Mouse (Mus musculus): ENCODE results near the gene Srd5a3. TPM values are rescaled to one million over a fixed set of nuclear protein-coding genes. Genes with fewer than 3 reads are reported as not detected.

Gene Srd5a3
- polyA plus RNA-seq, 1 experiment, result 7.8 TPM

- no peak overlapping the region for H3K4me3 ChIP-seq (ENCODE audit: control insufficient read depth, low read depth, low read length)
- no peaks in the 10 kb centered on the region for H3K27me3 ChIP-seq (ENCODE audit: control insufficient read depth, insufficient read depth, low read length)
- no peak for TF ChIP-seq CTCF (IDR thresholded peaks at IDR 0.05; ENCODE audit: control insufficient read depth, insufficient read depth, insufficient replicate concordance, low read depth, low read length)
- no peak for TF ChIP-seq POLR2A (IDR thresholded peaks at IDR 0.05; ENCODE audit: control insufficient read depth, low read depth, low read length)
- no peaks in the 10 kb centered on the region for H3K4me1 ChIP-seq (ENCODE audit: control insufficient read depth, insufficient read depth, low read length)
- no peaks in the 10 kb centered on the region for H3K36me3 ChIP-seq (ENCODE audit: control insufficient read depth, insufficient read depth, low read length)
- no peak overlapping the region for H3K27ac ChIP-seq (ENCODE audit: control insufficient read depth, insufficient read depth, low read depth, low read length)
Observed at GRCm38 (mm10) chr5:76163828-76164390, 23.8 kb downstream of the Srd5a3 start.

- Histone ChIP-seq H3K27me3 (ENCODE audit: control insufficient read depth, insufficient read depth, low read length) (no peaks in the 10 kb centered on the region), H3K36me3 (ENCODE audit: control insufficient read depth, insufficient read depth, low read length) (no peaks in the 10 kb centered on the region), H3K4me1 (ENCODE audit: control insufficient read depth, insufficient read depth, low read length) (no peaks in the 10 kb centered on the region), H3K4me3 (ENCODE audit: control insufficient read depth, low read depth, low read length) (no peak overlapping the region), H3K27ac (ENCODE audit: control insufficient read depth, insufficient read depth, low read depth, low read length) (no peak overlapping the region)
- TF ChIP-seq POLR2A (IDR thresholded peaks at IDR 0.05; ENCODE audit: control insufficient read depth, low read depth, low read length), result no peak
- TF ChIP-seq CTCF (IDR thresholded peaks at IDR 0.05; ENCODE audit: control insufficient read depth, insufficient read depth, insufficient replicate concordance, low read depth, low read length), result no peak
Observed at GRCm38 (mm10) chr5:76164827-76165226, 24.8 kb downstream of the Srd5a3 start.

GRCm38 (mm10) chr5:76170522-76170921 lies 30.5 kb downstream of the Srd5a3 start:
- Histone ChIP-seq H3K27ac (ENCODE audit: control insufficient read depth, insufficient read depth, low read depth, low read length) (no peak overlapping the region), H3K4me3 (ENCODE audit: control insufficient read depth, low read depth, low read length) (no peak overlapping the region), H3K27me3 (ENCODE audit: control insufficient read depth, insufficient read depth, low read length) (no peaks in the 10 kb centered on the region), H3K4me1 (ENCODE audit: control insufficient read depth, insufficient read depth, low read length) (no peaks in the 10 kb centered on the region), H3K36me3 (ENCODE audit: control insufficient read depth, insufficient read depth, low read length) (no peaks in the 10 kb centered on the region)
- TF ChIP-seq CTCF (IDR thresholded peaks at IDR 0.05; ENCODE audit: control insufficient read depth, insufficient read depth, insufficient replicate concordance, low read depth, low read length) (no peak), POLR2A (IDR thresholded peaks at IDR 0.05; ENCODE audit: control insufficient read depth, low read depth, low read length) (no peak)

- H3K4me3 ChIP-seq (ENCODE audit: control insufficient read depth, low read depth, low read length), result no peak overlapping the region
- TF ChIP-seq POLR2A (IDR thresholded peaks at IDR 0.05; ENCODE audit: control insufficient read depth, low read depth, low read length) (no peak), CTCF (IDR thresholded peaks at IDR 0.05; ENCODE audit: control insufficient read depth, insufficient read depth, insufficient replicate concordance, low read depth, low read length) (no peak)
- no peaks in the 10 kb centered on the region for H3K27me3 ChIP-seq (ENCODE audit: control insufficient read depth, insufficient read depth, low read length)
- H3K4me1 ChIP-seq (ENCODE audit: control insufficient read depth, insufficient read depth, low read length), result no peaks in the 10 kb centered on the region
- no peaks in the 10 kb centered on the region for H3K36me3 ChIP-seq (ENCODE audit: control insufficient read depth, insufficient read depth, low read length)
- H3K27ac ChIP-seq (ENCODE audit: control insufficient read depth, insufficient read depth, low read depth, low read length), result no peak overlapping the region
Observed at GRCm38 (mm10) chr5:76171039-76171438, 31.0 kb downstream of the Srd5a3 start.

GRCm38 (mm10) chr5:76175051-76175450 lies 35.0 kb downstream of the Srd5a3 start:
- H3K4me3 ChIP-seq (ENCODE audit: control insufficient read depth, low read depth, low read length), result no peak overlapping the region
- TF ChIP-seq POLR2A (IDR thresholded peaks at IDR 0.05; ENCODE audit: control insufficient read depth, low read depth, low read length) (no peak), CTCF (IDR thresholded peaks at IDR 0.05; ENCODE audit: control insufficient read depth, insufficient read depth, insufficient replicate concordance, low read depth, low read length) (no peak)
- H3K27ac ChIP-seq (ENCODE audit: control insufficient read depth, insufficient read depth, low read depth, low read length), result no peak overlapping the region
- H3K27me3 ChIP-seq (ENCODE audit: control insufficient read depth, insufficient read depth, low read length), result no peaks in the 10 kb centered on the region
- H3K36me3 ChIP-seq (ENCODE audit: control insufficient read depth, insufficient read depth, low read length), result no peaks in the 10 kb centered on the region
- H3K4me1 ChIP-seq (ENCODE audit: control insufficient read depth, insufficient read depth, low read length), result peaks cover 4% of the 10 kb centered on the region; the same call in 1 of the 2 replicates

- no peaks in the 10 kb centered on the region for H3K27me3 ChIP-seq (ENCODE audit: control insufficient read depth, insufficient read depth, low read length)
- no peak overlapping the region for H3K27ac ChIP-seq (ENCODE audit: control insufficient read depth, insufficient read depth, low read depth, low read length)
- H3K4me1 ChIP-seq (ENCODE audit: control insufficient read depth, insufficient read depth, low read length), result peaks cover 4% of the 10 kb centered on the region; the same call in 1 of the 2 replicates
- H3K4me3 ChIP-seq (ENCODE audit: control insufficient read depth, low read depth, low read length), result no peak overlapping the region
- no peak for TF ChIP-seq POLR2A (IDR thresholded peaks at IDR 0.05; ENCODE audit: control insufficient read depth, low read depth, low read length)
- no peak for TF ChIP-seq CTCF (IDR thresholded peaks at IDR 0.05; ENCODE audit: control insufficient read depth, insufficient read depth, insufficient replicate concordance, low read depth, low read length)
- H3K36me3 ChIP-seq (ENCODE audit: control insufficient read depth, insufficient read depth, low read length), result no peaks in the 10 kb centered on the region
Observed at GRCm38 (mm10) chr5:76176411-76176810, 36.3 kb downstream of the Srd5a3 start.

GRCm38 (mm10) chr5:76176841-76177240 lies 36.8 kb downstream of the Srd5a3 start:
- TF ChIP-seq CTCF (IDR thresholded peaks at IDR 0.05; ENCODE audit: control insufficient read depth, insufficient read depth, insufficient replicate concordance, low read depth, low read length), result no peak
- no peak for TF ChIP-seq POLR2A (IDR thresholded peaks at IDR 0.05; ENCODE audit: control insufficient read depth, low read depth, low read length)
- Histone ChIP-seq H3K27me3 (ENCODE audit: control insufficient read depth, insufficient read depth, low read length) (no peaks in the 10 kb centered on the region), H3K4me3 (ENCODE audit: control insufficient read depth, low read depth, low read length) (no peak overlapping the region), H3K36me3 (ENCODE audit: control insufficient read depth, insufficient read depth, low read length) (no peaks in the 10 kb centered on the region), H3K4me1 (ENCODE audit: control insufficient read depth, insufficient read depth, low read length) (peaks cover 4% of the 10 kb centered on the region; the same call in 1 of the 2 replicates), H3K27ac (ENCODE audit: control insufficient read depth, insufficient read depth, low read depth, low read length) (no peak overlapping the region)

Data from testis, adult 2 months (tissue).